Mouse (Mus musculus) heart, embryonic 10.5 days (tissue): ENCODE measurements around the gene Tjp2. TPM values are rescaled to one million over a fixed set of nuclear protein-coding genes. Genes with fewer than 3 reads are reported as not detected.

Experiments used
- DNase-seq: peaks from one replicate; pipeline ENCODE4 v3.0.0-alpha.2; 2017; ENCODE audit warnings: low spot score
- H3K27ac ChIP-seq: fragments of 300-500 bp; sonication (generic); 2 replicates; pipeline ENCODE4 v1.5.1; 2016; ENCODE audit warnings: mild to moderate bottlenecking
- H3K27me3 ChIP-seq: fragments of 300-500 bp; sonication (generic); 2 replicates; pipeline ENCODE4 v1.6.1; 2016; ENCODE audit warnings: mild to moderate bottlenecking; ENCODE audit not compliant: poor library complexity, insufficient read depth, severe bottlenecking
- H3K36me3 ChIP-seq: fragments of 300-500 bp; sonication (generic); 2 replicates; pipeline ENCODE4 v1.6.1; 2016; ENCODE audit warnings: mild to moderate bottlenecking, moderate library complexity
- H3K4me1 ChIP-seq: fragments of 300-500 bp; sonication (generic); 2 replicates; pipeline ENCODE4 v1.6.1; 2016; ENCODE audit warnings: mild to moderate bottlenecking
- H3K4me3 ChIP-seq: fragments of 300-500 bp; sonication (generic); 2 replicates; pipeline ENCODE4 v1.5.1; 2016; ENCODE audit warnings: mild to moderate bottlenecking, moderate library complexity
- H3K9me3 ChIP-seq: fragments of 300-500 bp; sonication (generic); 2 replicates; pipeline ENCODE4 v1.6.1; 2016; ENCODE audit warnings: mild to moderate bottlenecking, moderate library complexity
- WGBS: fragments of 180-500 bp; shearing (Covaris S2); methylation state at CpG from one replicate; pipeline ENCODE4 v1.1.7; 2016; 5-methylcytosine and 5-hydroxymethylcytosine counted together
- polyA plus RNA-seq: library from polyadenylated mRNA; unstranded; fragments of >200 nt; fragmentation: Nextera tagmentation; extraction: Ambion mirVana; gene quantifications from 2 replicates; pipeline ENCODE4 v1.2.1, GENCODE M21; 2016

Tjp2 gene
- polyA plus RNA-seq, 1 experiment from 2014 or later, result 31.2 TPM

GRCm38 (mm10) chr19:24056880-24057279 is 167.9 kb downstream of the Tjp2 start:
- Histone ChIP-seq H3K27me3 (no peaks in the 10 kb centered on the region), H3K4me1 (peaks cover 25% of the 10 kb centered on the region), H3K27ac (peak overlapping the region; percentile 84; the same call in 1 of the 2 replicates), H3K9me3 (no peaks in the 10 kb centered on the region), H3K4me3 (no peak overlapping the region), H3K36me3 (no peaks in the 10 kb centered on the region)
- DNase-seq, result no peak
- WGBS, result 90% methylated on average over 1 of the region's 1 CpGs

GRCm38 (mm10) chr19:24054904-24055303 is 169.9 kb downstream of the Tjp2 start:
- Histone ChIP-seq H3K36me3 (no peaks in the 10 kb centered on the region), H3K4me3 (no peak overlapping the region), H3K27ac (peak overlapping the region; percentile 81), H3K27me3 (no peaks in the 10 kb centered on the region), H3K9me3 (no peaks in the 10 kb centered on the region), H3K4me1 (peaks cover 34% of the 10 kb centered on the region)
- WGBS, result 48% methylated on average over 2 of the region's 2 CpGs
- no peak for DNase-seq

GRCm38 (mm10) chr19:24054265-24054664 is 170.6 kb downstream of the Tjp2 start:
- 75% methylated on average over 5 of the region's 5 CpGs for WGBS
- H3K4me3 ChIP-seq, result no peak overlapping the region
- H3K27me3 ChIP-seq, result no peaks in the 10 kb centered on the region
- DNase-seq, result no peak
- peak overlapping the region; percentile 81 for H3K27ac ChIP-seq
- H3K9me3 ChIP-seq, result no peaks in the 10 kb centered on the region
- no peaks in the 10 kb centered on the region for H3K36me3 ChIP-seq
- H3K4me1 ChIP-seq, result peaks cover 41% of the 10 kb centered on the region

- 48% methylated on average over 2 of the region's 2 CpGs for WGBS
- peak overlapping the region; percentile 44; the same call in 1 of the 2 replicates for H3K27ac ChIP-seq
Measured at GRCm38 (mm10) chr19:24050514-24050913, 174.3 kb downstream of the Tjp2 start.

GRCm38 (mm10) chr19:24049329-24049728 is 175.5 kb downstream of the Tjp2 start:
- Histone ChIP-seq H3K36me3 (no peaks in the 10 kb centered on the region), H3K27ac (peak overlapping the region; percentile 74), H3K27me3 (no peaks in the 10 kb centered on the region), H3K9me3 (no peaks in the 10 kb centered on the region), H3K4me3 (no peak overlapping the region), H3K4me1 (peaks cover 29% of the 10 kb centered on the region)
- WGBS, result 38% methylated on average over 3 of the region's 3 CpGs
- DNase-seq, result no peak

More at GRCm38 (mm10) chr19:24050514-24050913, 174.3 kb downstream of the Tjp2 start:
- Histone ChIP-seq H3K27me3 (no peaks in the 10 kb centered on the region), H3K4me1 (peaks cover 39% of the 10 kb centered on the region), H3K36me3 (no peaks in the 10 kb centered on the region), H3K9me3 (no peaks in the 10 kb centered on the region), H3K4me3 (no peak overlapping the region)
- DNase-seq, result no peak

- Histone ChIP-seq H3K36me3 (no peaks in the 10 kb centered on the region), H3K9me3 (no peaks in the 10 kb centered on the region), H3K4me3 (peak overlapping the region; percentile 42), H3K27me3 (no peaks in the 10 kb centered on the region), H3K4me1 (peaks cover 26% of the 10 kb centered on the region), H3K27ac (peak overlapping the region; percentile 79)
- peak; percentile 78 for DNase-seq
- WGBS, result 50% methylated on average over 10 of the region's 10 CpGs
Measured at GRCm38 (mm10) chr19:24046395-24046993, 178.3 kb downstream of the Tjp2 start.

Other genes starting within 250 kb of the Tjp2 start
- gene Fam189a2, start 194.0 kb downstream of the Tjp2 start, polyA plus RNA-seq, result 3.3 and 5.3 TPM in 2 replicates
- gene Fxn, start 55.6 kb upstream of the Tjp2 start, polyA plus RNA-seq, result 71.9 and 73.4 TPM in 2 replicates